Mouse (Mus musculus) E14TG2a.4 (cell line): ENCODE measurements around the gene Nt5c2.

Experiments
- CTCF ChIP-seq: conservative IDR thresholded peaks from 2 replicates; pipeline ENCODE4 v1.5.1; 2014; ENCODE audit warnings: low read length
- NANOG ChIP-seq: IDR thresholded peaks from 2 replicates; pipeline ENCODE4 v1.6.1; 2014; ENCODE audit warnings: borderline replicate concordance, low read length, mixed read lengths
- POU5F1 ChIP-seq: IDR thresholded peaks from 2 replicates; pipeline ENCODE4 v1.6.1; 2014; ENCODE audit warnings: low read length, borderline replicate concordance

DNA sequence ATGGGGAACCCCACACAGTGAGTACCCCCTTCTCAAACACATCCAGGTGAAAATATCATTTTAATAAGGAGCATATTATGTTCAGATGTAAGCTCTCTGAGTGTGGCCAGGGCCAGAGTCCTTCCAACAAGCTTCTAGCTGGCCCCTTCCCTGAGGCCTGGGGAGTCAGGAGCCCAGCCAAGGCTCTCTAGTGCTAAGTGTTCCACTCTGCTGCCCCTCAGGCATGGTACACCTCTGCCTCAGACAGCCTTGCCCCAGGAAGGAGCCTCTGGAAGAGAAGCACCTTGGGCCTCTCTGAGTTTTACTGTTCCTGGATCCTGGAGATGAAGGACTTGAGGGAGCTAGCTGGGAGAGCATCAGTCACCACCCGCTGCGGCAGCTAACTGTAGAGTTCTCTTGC lies 135.1 kb downstream of the Nt5c2 start:
- no peak for TF ChIP-seq CTCF
- no peak for TF ChIP-seq POU5F1
- TF ChIP-seq NANOG, result no peak
